Mouse (Mus musculus) G1E (cell line): Measurements from ENCODE around the gene Kif19a.

Source experiments
- CTCF ChIP-seq: IDR thresholded peaks from 2 replicates; pipeline ENCODE4 v1.5.1; 2012; ENCODE audit warnings: low read depth, low read length, inconsistent platforms, mixed read lengths
- GATA1 ChIP-seq: IDR thresholded peaks from 2 replicates; pipeline ENCODE4 v1.6.1; 2012; ENCODE audit warnings: borderline replicate concordance, low read length, inconsistent platforms, mixed read lengths
- POLR2AphosphoS5 ChIP-seq: IDR thresholded peaks from 2 replicates; pipeline ENCODE4 v1.6.1; 2012; ENCODE audit warnings: low read depth, low read length, inconsistent platforms; ENCODE audit not compliant: insufficient replicate concordance
- TAL1 ChIP-seq: conservative IDR thresholded peaks from 2 replicates; pipeline ENCODE4 v1.6.1; 2012; ENCODE audit warnings: low read depth, low read length, inconsistent platforms, mixed read lengths

- TF ChIP-seq CTCF (no peak), TAL1 (no peak), GATA1 (no peak), POLR2AphosphoS5 (no peak)
These were observed 32.8 kb downstream of the Kif19a start for GRCm38 (mm10) chr11:114797981-114798380.
